Mouse (Mus musculus): ENCODE results near the gene Kif21b. TPM values are rescaled to one million over a fixed set of nuclear protein-coding genes. Genes with fewer than 3 reads are reported as not detected.

The Kif21b gene
- polyA plus RNA-seq, 1 experiment from 2014 or later, result 5.6 TPM

GRCm38 (mm10) chr1:136139990-136140640, 8.9 kb downstream of the Kif21b start:
- Histone ChIP-seq H3K4me1 (peaks cover 70% of the 10 kb centered on the region), H3K4me3 (peak overlapping the region; percentile 59), H3K4me2 (replicated peaks) (peak overlapping the region; percentile 88), H3K9me3 (no peaks in the 10 kb centered on the region), H3K27me3 (no peaks in the 10 kb centered on the region), H3K9ac (peak overlapping the region; percentile 87), H3K27ac (peak overlapping the region; percentile 94), H3K36me3 (peaks cover 7% of the 10 kb centered on the region)
- peak; percentile 67 for ATAC-seq (ENCODE audit: low FRiP score, low read depth)
- under 1% methylated on average over 32 of the region's 32 CpGs for WGBS

- WGBS, result 88% methylated on average over 11 of the region's 11 CpGs
- no peak overlapping the region for H3K4me2 ChIP-seq (replicated peaks)
- no peaks in the 10 kb centered on the region for H3K9me3 ChIP-seq
- H3K4me1 ChIP-seq, result peaks cover 58% of the 10 kb centered on the region
- H3K9ac ChIP-seq, result no peak overlapping the region
- H3K4me3 ChIP-seq, result no peak overlapping the region
- no peak overlapping the region; the same call in 1 of the 2 replicates for H3K27ac ChIP-seq
- H3K36me3 ChIP-seq, result peaks cover 17% of the 10 kb centered on the region
- no peaks in the 10 kb centered on the region for H3K27me3 ChIP-seq
- no peak for ATAC-seq (ENCODE audit: low FRiP score, low read depth)
Measured at GRCm38 (mm10) chr1:136141176-136141950, 10.2 kb downstream of the Kif21b start.

DNA sequence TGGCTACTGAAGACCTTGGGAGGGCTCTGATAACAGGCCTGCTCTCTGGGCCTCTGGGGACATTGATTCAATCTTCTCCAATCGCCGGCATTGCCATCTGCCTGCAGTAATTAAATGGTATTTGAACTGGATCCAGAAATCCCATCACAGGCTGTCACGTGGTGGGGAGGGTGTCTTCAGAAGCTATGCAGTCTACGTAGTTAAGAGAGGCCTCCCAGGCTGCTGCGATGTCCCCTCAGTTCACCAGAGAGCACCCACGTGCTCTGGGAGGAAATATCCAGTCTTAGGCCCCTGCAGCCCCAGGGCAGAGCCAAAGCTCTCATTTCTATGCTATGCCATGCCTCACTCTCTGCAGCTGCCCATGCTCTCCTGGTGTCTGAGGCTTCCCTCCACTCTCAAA, 11.1 kb downstream of the Kif21b start:
- H3K27me3 ChIP-seq, result no peaks in the 10 kb centered on the region
- H3K4me3 ChIP-seq, result no peak overlapping the region
- no peak overlapping the region for H3K27ac ChIP-seq
- no peak overlapping the region for H3K4me2 ChIP-seq (replicated peaks)
- no peaks in the 10 kb centered on the region for H3K9me3 ChIP-seq
- no peak overlapping the region for H3K9ac ChIP-seq
- peaks cover 48% of the 10 kb centered on the region for H3K4me1 ChIP-seq
- peaks cover 23% of the 10 kb centered on the region for H3K36me3 ChIP-seq
- 64% methylated on average over 6 of the region's 6 CpGs for WGBS
- ATAC-seq (ENCODE audit: low FRiP score, low read depth), result no peak

GRCm38 (mm10) chr1:136143514-136143913, 12.3 kb downstream of the Kif21b start:
- H3K27me3 ChIP-seq, result no peaks in the 10 kb centered on the region
- peaks cover 35% of the 10 kb centered on the region for H3K36me3 ChIP-seq
- H3K9ac ChIP-seq, result no peak overlapping the region
- WGBS, result 93% methylated on average over 10 of the region's 10 CpGs
- ATAC-seq (ENCODE audit: low FRiP score, low read depth), result no peak
- H3K27ac ChIP-seq, result no peak overlapping the region
- peaks cover 36% of the 10 kb centered on the region for H3K4me1 ChIP-seq
- H3K9me3 ChIP-seq, result no peaks in the 10 kb centered on the region
- H3K4me2 ChIP-seq (replicated peaks), result no peak overlapping the region
- no peak overlapping the region for H3K4me3 ChIP-seq

- ATAC-seq (ENCODE audit: low FRiP score, low read depth), result no peak
- no peak overlapping the region for H3K27ac ChIP-seq
- H3K36me3 ChIP-seq, result peaks cover 91% of the 10 kb centered on the region
- H3K4me1 ChIP-seq, result 0 out of 2 replicates have a peak, but pooled peaks cover 5% of the 10 kb centered on the region
- H3K9me3 ChIP-seq, result no peaks in the 10 kb centered on the region
- H3K4me3 ChIP-seq, result no peak overlapping the region
- no peaks in the 10 kb centered on the region for H3K27me3 ChIP-seq
- H3K9ac ChIP-seq, result no peak overlapping the region
- 88% methylated on average over 9 of the region's 9 CpGs for WGBS
- no peak overlapping the region for H3K4me2 ChIP-seq (replicated peaks)
Measured at GRCm38 (mm10) chr1:136149702-136150101, 18.5 kb downstream of the Kif21b start.

DNA sequence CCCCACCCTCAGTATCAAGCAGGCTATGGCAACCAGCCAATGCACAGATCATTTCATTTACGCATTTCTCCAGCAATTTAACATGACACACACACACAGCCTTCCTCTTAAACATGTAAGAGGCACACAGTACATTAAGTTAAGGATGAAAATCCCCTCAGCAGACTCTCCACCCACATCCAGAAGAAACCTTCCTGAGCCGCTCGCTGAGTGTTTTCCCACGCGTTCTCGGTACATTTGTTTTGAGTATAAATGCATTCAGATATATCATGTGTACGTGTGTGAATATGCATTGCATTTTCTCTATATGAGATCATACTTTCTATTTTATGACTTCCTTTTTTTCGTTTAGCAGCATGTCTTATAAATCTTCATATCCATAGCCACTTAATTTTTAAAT, 20.2 kb downstream of the Kif21b start:
- WGBS, result 70% methylated on average over 8 of the region's 8 CpGs
- H3K9ac ChIP-seq, result no peak overlapping the region
- H3K9me3 ChIP-seq, result no peaks in the 10 kb centered on the region
- H3K27ac ChIP-seq, result no peak overlapping the region
- no peak overlapping the region for H3K4me2 ChIP-seq (replicated peaks)
- H3K4me3 ChIP-seq, result no peak overlapping the region
- H3K4me1 ChIP-seq, result 0 out of 2 replicates have a peak, but pooled peaks cover 5% of the 10 kb centered on the region
- peaks cover 89% of the 10 kb centered on the region for H3K36me3 ChIP-seq
- no peak for ATAC-seq (ENCODE audit: low FRiP score, low read depth)
- no peaks in the 10 kb centered on the region for H3K27me3 ChIP-seq

DNA sequence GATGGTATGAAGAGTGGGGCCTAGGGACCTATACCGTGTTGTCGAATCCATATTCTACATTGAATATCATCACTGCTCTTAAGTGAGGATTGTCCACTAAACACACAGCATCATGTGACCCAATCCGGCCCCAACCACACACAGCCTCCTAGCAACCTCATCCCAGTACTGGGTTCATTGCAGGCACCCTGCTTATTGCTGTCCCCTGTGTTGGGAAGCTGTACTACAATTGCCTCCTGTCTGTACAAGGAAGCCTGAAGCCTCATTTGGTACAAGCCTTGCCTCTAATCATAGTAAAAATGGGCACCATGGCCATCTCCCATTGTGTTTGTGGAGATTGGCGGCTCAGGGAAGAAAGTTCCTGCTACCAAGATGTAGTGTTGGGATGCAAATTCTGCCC, 25.1 kb downstream of the Kif21b start:
- H3K36me3 ChIP-seq, result peaks cover 90% of the 10 kb centered on the region

DNA sequence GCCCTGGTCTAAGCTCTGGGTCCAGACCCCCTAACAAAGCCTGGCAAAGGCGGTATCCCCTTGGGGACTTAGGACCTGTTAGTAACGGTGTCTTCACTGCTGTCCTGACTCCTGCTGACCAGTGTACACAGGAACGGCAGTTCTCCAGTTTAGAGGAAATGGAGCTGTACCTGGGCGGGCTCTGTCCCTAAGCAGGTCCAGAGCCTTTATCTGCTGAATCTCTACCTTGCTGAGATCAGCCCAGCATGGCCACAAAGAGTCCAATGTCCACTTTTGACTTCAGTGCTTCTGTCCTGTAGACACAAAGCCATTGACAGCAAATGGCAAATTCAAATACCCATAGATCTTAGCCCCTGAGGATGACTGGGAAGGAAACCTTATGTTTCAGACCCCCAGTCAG, 25.8 kb downstream of the Kif21b start:
- Histone ChIP-seq H3K27me3 (no peaks in the 10 kb centered on the region), H3K9me3 (no peaks in the 10 kb centered on the region), H3K4me1 (0 out of 2 replicates have a peak, but pooled peaks cover under 1% of the 10 kb centered on the region), H3K9ac (no peak overlapping the region), H3K4me3 (no peak overlapping the region), H3K4me2 (replicated peaks) (no peak overlapping the region), H3K36me3 (peaks cover 91% of the 10 kb centered on the region), H3K27ac (no peak overlapping the region)
- ATAC-seq (ENCODE audit: low FRiP score, low read depth), result no peak
- WGBS, result 89% methylated on average over 4 of the region's 4 CpGs

More for the DNA sequence above, 25.1 kb downstream of the Kif21b start:
- Histone ChIP-seq H3K4me2 (replicated peaks) (no peak overlapping the region), H3K4me3 (no peak overlapping the region), H3K4me1 (0 out of 2 replicates have a peak, but pooled peaks cover under 1% of the 10 kb centered on the region), H3K9ac (no peak overlapping the region), H3K9me3 (no peaks in the 10 kb centered on the region), H3K27ac (no peak overlapping the region), H3K27me3 (no peaks in the 10 kb centered on the region)
- WGBS, result 93% methylated on average over 4 of the region's 4 CpGs
- ATAC-seq (ENCODE audit: low FRiP score, low read depth), result no peak

DNA sequence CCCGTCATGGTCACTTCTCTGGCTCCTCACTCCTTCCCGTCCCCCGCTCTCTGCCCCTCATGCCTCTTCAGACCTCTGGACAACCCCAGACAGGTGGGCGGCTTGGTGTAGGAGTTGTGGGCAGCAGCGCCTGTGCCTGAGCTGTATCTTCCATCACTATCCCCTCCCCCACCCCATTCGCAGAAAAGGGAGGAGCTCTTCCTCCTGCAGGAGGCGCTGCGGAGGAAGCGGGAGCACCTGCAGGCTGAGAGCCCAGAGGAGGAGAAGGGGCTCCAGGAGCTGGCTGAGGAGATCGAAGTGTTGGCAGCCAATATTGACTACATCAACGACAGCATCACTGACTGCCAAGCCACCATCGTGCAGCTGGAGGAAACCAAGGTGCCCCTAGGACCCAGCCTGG, 28.6 kb downstream of the Kif21b start:
- H3K9ac ChIP-seq, result no peak overlapping the region; the same call in 1 of the 2 replicates
- no peak overlapping the region for H3K27ac ChIP-seq
- no peak for ATAC-seq (ENCODE audit: low FRiP score, low read depth)
- 0 out of 2 replicates have a peak, but pooled peaks cover 7% of the 10 kb centered on the region for H3K4me1 ChIP-seq
- H3K4me3 ChIP-seq, result no peak overlapping the region
- no peaks in the 10 kb centered on the region for H3K27me3 ChIP-seq
- H3K9me3 ChIP-seq, result no peaks in the 10 kb centered on the region
- no peak overlapping the region for H3K4me2 ChIP-seq (replicated peaks)
- 56% methylated on average over 11 of the region's 12 CpGs for WGBS
- H3K36me3 ChIP-seq, result peaks cover 94% of the 10 kb centered on the region

DNA sequence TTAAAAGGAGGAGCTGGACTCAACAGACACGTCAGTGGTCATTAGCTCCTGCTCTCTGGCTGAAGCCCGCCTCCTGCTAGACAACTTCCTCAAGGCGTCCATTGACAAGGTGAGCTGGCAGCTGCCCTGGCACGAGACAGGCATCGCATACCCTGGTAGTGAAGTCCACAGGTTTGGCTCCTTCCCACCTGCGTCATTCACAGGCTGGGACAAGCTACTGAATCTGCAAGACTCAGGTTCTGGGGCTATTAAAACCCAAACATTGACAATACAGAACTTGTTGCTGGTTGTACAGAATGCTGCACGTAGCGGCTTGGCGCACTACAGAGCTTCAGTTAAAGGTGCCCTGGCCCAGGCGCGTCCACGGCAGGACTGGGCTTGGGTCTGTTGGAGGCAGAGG, 29.1 kb downstream of the Kif21b start:
- Histone ChIP-seq H3K4me3 (no peak overlapping the region), H3K27ac (no peak overlapping the region), H3K27me3 (no peaks in the 10 kb centered on the region), H3K9ac (no peak overlapping the region; the same call in 1 of the 2 replicates), H3K4me1 (0 out of 2 replicates have a peak, but pooled peaks cover 7% of the 10 kb centered on the region), H3K4me2 (replicated peaks) (no peak overlapping the region), H3K9me3 (no peaks in the 10 kb centered on the region), H3K36me3 (peaks cover 98% of the 10 kb centered on the region)
- no peak for ATAC-seq (ENCODE audit: low FRiP score, low read depth)
- 90% methylated on average over 12 of the region's 12 CpGs for WGBS

DNA sequence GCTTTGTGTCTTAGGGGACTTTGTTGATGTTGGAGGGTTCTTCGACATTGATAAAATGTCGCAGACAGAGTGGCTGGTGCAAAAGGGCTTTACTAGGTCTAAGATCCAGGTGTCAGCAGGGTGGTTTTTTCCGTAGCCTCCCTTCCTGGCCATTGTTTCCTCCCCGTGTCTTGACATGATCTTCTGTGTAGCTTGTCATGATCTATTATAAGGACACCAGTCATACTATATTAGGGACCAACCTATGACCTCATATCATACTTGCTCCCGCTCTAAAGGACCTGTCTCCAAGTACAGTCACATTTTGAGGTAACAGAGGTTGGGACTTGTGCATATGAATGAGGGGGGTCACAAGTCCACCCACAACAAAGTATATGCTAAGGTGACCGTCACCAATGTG, 29.7 kb downstream of the Kif21b start:
- Histone ChIP-seq H3K4me1 (0 out of 2 replicates have a peak, but pooled peaks cover 7% of the 10 kb centered on the region), H3K4me3 (no peak overlapping the region), H3K27ac (no peak overlapping the region), H3K4me2 (replicated peaks) (no peak overlapping the region), H3K27me3 (no peaks in the 10 kb centered on the region), H3K9ac (no peak overlapping the region), H3K9me3 (no peaks in the 10 kb centered on the region), H3K36me3 (peaks cover 98% of the 10 kb centered on the region)
- WGBS, result 93% methylated on average over 6 of the region's 6 CpGs
- ATAC-seq (ENCODE audit: low FRiP score, low read depth), result no peak

GRCm38 (mm10) chr1:136161333-136161921, 30.2 kb downstream of the Kif21b start:
- 89% methylated on average over 7 of the region's 7 CpGs for WGBS
- Histone ChIP-seq H3K36me3 (peaks cover 95% of the 10 kb centered on the region), H3K9me3 (no peaks in the 10 kb centered on the region)

More at GRCm38 (mm10) chr1:136161333-136161921, 30.2 kb downstream of the Kif21b start:
- Histone ChIP-seq H3K27me3 (no peaks in the 10 kb centered on the region), H3K4me1 (0 out of 2 replicates have a peak, but pooled peaks cover 7% of the 10 kb centered on the region), H3K4me2 (replicated peaks) (no peak overlapping the region), H3K27ac (no peak overlapping the region), H3K9ac (no peak overlapping the region), H3K4me3 (no peak overlapping the region)
- ATAC-seq (ENCODE audit: low FRiP score, low read depth), result no peak

Measured in limb, embryonic 13.5 days (tissue).